Mouse (Mus musculus): ENCODE measurements around the gene Gm26992.

DNA sequence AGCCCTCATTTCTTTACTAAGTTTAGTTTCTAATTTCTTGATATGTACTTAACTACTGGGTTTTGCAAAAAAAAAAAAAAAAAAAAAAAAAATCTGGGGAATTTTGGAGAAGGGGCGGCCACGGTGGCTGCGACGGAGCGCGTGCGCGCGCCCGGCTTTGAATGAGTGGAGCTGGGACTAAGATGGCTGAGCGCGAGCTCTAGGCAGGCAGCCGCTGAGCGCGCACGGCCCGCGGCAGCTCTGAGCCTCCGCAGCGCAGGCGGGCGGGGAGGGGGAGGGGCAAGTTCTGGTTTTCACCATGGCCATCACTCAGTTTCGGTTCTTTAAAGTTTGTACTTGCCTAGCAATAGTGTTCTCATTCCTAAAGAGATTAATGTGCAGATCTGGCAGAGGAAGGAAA lies 107.4 kb downstream of the Gm26992 start:
- TF ChIP-seq CTCF (IDR thresholded peaks at IDR 0.05; ENCODE audit: control insufficient read depth, insufficient read depth, insufficient read length) (no peak), CEBPB (IDR thresholded peaks at IDR 0.05; ENCODE audit: low read depth) (no peak), MYOD1 (IDR thresholded peaks at IDR 0.05; ENCODE audit: control insufficient read depth, insufficient read length, low read depth) (no peak), USF1 (IDR thresholded peaks at IDR 0.05; ENCODE audit: low read depth) (no peak)

All from C2C12 (cell line).